Mouse (Mus musculus): ENCODE data around the gene Etv2. TPM values are rescaled to one million over a fixed set of nuclear protein-coding genes. Genes with fewer than 3 reads are reported as not detected.
A peak's percentile ranks its signal among the peaks of the same experiment; 100 is the strongest.

Gene Etv2
- total RNA-seq, 2 experiments from 2014 or later, result not detected

GRCm38 (mm10) chr7:30589435-30590301, 46.0 kb downstream of the Etv2 start:
- peak; percentile 90 to 93 for DNase-seq (ENCODE audit: low spot score in 2 of 2)

GRCm38 (mm10) chr7:30588676-30589434, 46.8 kb downstream of the Etv2 start, which contains the start of gene Kmt2b:
Kmt2b (minus strand) TSS chr7:30588726.
- peak; percentile 93 to 96 for DNase-seq (ENCODE audit: low spot score in 2 of 2)

GRCm38 (mm10) chr7:30587842-30588667, 47.6 kb downstream of the Etv2 start:
- peak; percentile 65 to 72 for DNase-seq (ENCODE audit: low spot score in 2 of 2)

- no peak for DNase-seq (ENCODE audit: low spot score in 2 of 2)
Observed at GRCm38 (mm10) chr7:30586455-30587020, 49.1 kb downstream of the Etv2 start.

GRCm38 (mm10) chr7:30585170-30585569, 50.5 kb downstream of the Etv2 start:
- no peak for DNase-seq (ENCODE audit: low spot score in 2 of 2)

GRCm38 (mm10) chr7:30584339-30584738, 51.3 kb downstream of the Etv2 start:
- no peak for DNase-seq (ENCODE audit: low spot score in 2 of 2)

Small RNA genes lying within 50 kb of the gene (microRNA-seq; reads per million reads assigned to microRNA genes)
- gene Mir3569, result 0.67 to 0.98 reads per million in 2 experiments

Other genes with a start within 250 kb of the Etv2 start
- gene Tyrobp, start 222.1 kb downstream of the Etv2 start, total RNA-seq (2021), result 10 to 100 TPM; 21.9 to 24.0 TPM
- 1 to 10 TPM in 1 of 2 experiments, under 1 TPM in 1; 0.91 to 1.8 TPM for gene Hcst, start 216.0 kb downstream of the Etv2 start, total RNA-seq (2021)
- 1 to 10 TPM; 2.2 to 3.0 TPM for gene Nfkbid, start 214.1 kb downstream of the Etv2 start, total RNA-seq (2021)
- gene Aplp1, start 190.3 kb downstream of the Etv2 start, total RNA-seq (2021), result 100 to 1,000 TPM; 831 to 849 TPM
- 1 to 10 TPM; 3.9 to 5.3 TPM for gene Kirrel2, start 178.2 kb downstream of the Etv2 start, total RNA-seq (2021)
- gene Nphs1, start 177.5 kb downstream of the Etv2 start, total RNA-seq (2021), result under 1 TPM; 0.55 to 0.62 TPM
- under 1 TPM in 1 of 2 experiments, not detected in 1; 0.69 TPM for gene Prodh2, start 142.2 kb downstream of the Etv2 start, total RNA-seq (2021)
- gene Arhgap33, start 100.8 kb downstream of the Etv2 start, total RNA-seq (2021), result 100 to 1,000 TPM; 218 to 232 TPM
- gene Hspb6, start 83.7 kb downstream of the Etv2 start, total RNA-seq (2021), result 1 to 10 TPM; 5.3 to 5.6 TPM
- gene Proser3, start 83.6 kb downstream of the Etv2 start, total RNA-seq (2021), result 1 to 10 TPM; 3.4 to 4.4 TPM
- 10 to 100 TPM; 28.2 to 36.6 TPM for gene Lin37, start 76.0 kb downstream of the Etv2 start, total RNA-seq (2021)
- 10 to 100 TPM; 49.4 to 52.5 TPM for gene U2af1l4, start 72.6 kb downstream of the Etv2 start, total RNA-seq (2021)
- gene Gm49396, start 72.5 kb downstream of the Etv2 start, total RNA-seq (2021), result 1 to 10 TPM; 4.8 to 5.8 TPM
- 10 to 100 TPM; 79.4 to 87.1 TPM for gene Psenen, start 72.2 kb downstream of the Etv2 start, total RNA-seq (2021)
- 1 to 10 TPM; 2.4 to 2.8 TPM for gene Igflr1, start 70.4 kb downstream of the Etv2 start, total RNA-seq (2021)
- gene Kmt2b, start 47.1 kb downstream of the Etv2 start, total RNA-seq (2021), result 10 to 100 TPM; 57.8 to 59.8 TPM
- gene Zbtb32, start 36.9 kb downstream of the Etv2 start, total RNA-seq (2021), result not detected
- gene Upk1a, start 23.0 kb downstream of the Etv2 start, total RNA-seq (2021), result under 1 TPM; 0.22 to 0.34 TPM
- 100 to 1,000 TPM; 719 to 852 TPM for gene Cox6b1, start 9.7 kb downstream of the Etv2 start, total RNA-seq (2021)
- gene Rbm42, start 14.5 kb upstream of the Etv2 start, total RNA-seq (2021), result 10 to 100 TPM; 75.3 to 79.9 TPM
- gene Haus5, start 29.1 kb upstream of the Etv2 start, total RNA-seq (2021), result 1 to 10 TPM; 7.0 to 7.4 TPM
- not detected for gene Pmis2, start 35.8 kb upstream of the Etv2 start, total RNA-seq (2021)
- gene 2200002J24Rik, start 63.1 kb upstream of the Etv2 start, total RNA-seq (2021), result not detected
- gene Atp4a, start 76.4 kb upstream of the Etv2 start, total RNA-seq (2021), result 1 to 10 TPM; 3.1 to 3.8 TPM
- 100 to 1,000 TPM; 117 to 141 TPM for gene Tmem147, start 93.7 kb upstream of the Etv2 start, total RNA-seq (2021)
- not detected for gene Gapdhs, start 107.8 kb upstream of the Etv2 start, total RNA-seq (2021)
- 10 to 100 TPM in 1 of 2 experiments, 1 to 10 TPM in 1; 7.7 to 10.4 TPM for gene Sbsn, start 115.6 kb upstream of the Etv2 start, total RNA-seq (2021)
- 1 to 10 TPM; 1.2 to 1.5 TPM for gene Dmkn, start 127.9 kb upstream of the Etv2 start, total RNA-seq (2021)
- gene Krtdap, start 152.0 kb upstream of the Etv2 start, total RNA-seq (2021), result not detected
- gene Ffar2, start 187.9 kb upstream of the Etv2 start, total RNA-seq (2021), result under 1 TPM in 1 of 2 experiments, not detected in 1; 0.25 TPM
- not detected for gene Ffar3, start 220.3 kb upstream of the Etv2 start, total RNA-seq (2021)
- not detected for gene Ffar1, start 225.7 kb upstream of the Etv2 start, total RNA-seq (2021)
- not detected for gene Cd22, start 244.5 kb upstream of the Etv2 start, total RNA-seq (2021)